Mouse (Mus musculus): ENCODE data around the gene Mydgf.

Mydgf gene

GRCm38 (mm10) chr17:56183658-56184103 lies at the start of gene Mydgf:
Gene Mydgf, minus strand, starts transcription at chr17:56183920.
- CTCF ChIA-PET: no interaction called here

- CTCF ChIA-PET: no interaction called here
These were observed 49.7 kb upstream of the Mydgf start for GRCm38 (mm10) chr17:56233389-56233788.

GRCm38 (mm10) chr17:56229943-56230342 lies 46.2 kb upstream of the Mydgf start:
- CTCF ChIA-PET: no interaction called here

GRCm38 (mm10) chr17:56226566-56226965 lies 42.8 kb upstream of the Mydgf start:
- CTCF ChIA-PET: no interaction called here

- CTCF ChIA-PET: no interaction called here
These were observed 41.2 kb upstream of the Mydgf start for GRCm38 (mm10) chr17:56224916-56225315.

- CTCF ChIA-PET: interaction anchor here (0.5 kb wide), 1 partner anchor 107 kb away, joined by 11 read pairs; no protein-coding TSS in a partner anchor
These were observed 36.1 kb upstream of the Mydgf start for GRCm38 (mm10) chr17:56219805-56220204.

GRCm38 (mm10) chr17:56219251-56219650 lies 35.5 kb upstream of the Mydgf start:
- CTCF ChIA-PET: interaction anchor here (0.6 kb wide), 1 partner anchor 108 kb away, joined by 3 read pairs; no protein-coding TSS in a partner anchor

GRCm38 (mm10) chr17:56218377-56219191 lies 34.9 kb upstream of the Mydgf start, which contains the start of gene Dpp9:
Gene Dpp9, minus strand, starts transcription at chr17:56218905.
- CTCF ChIA-PET: interaction anchor here (0.6 kb wide), 2 partner anchors 18 to 107 kb away, joined by 3 read pairs; no protein-coding TSS in a partner anchor

- CTCF ChIA-PET: no interaction called here
These were observed 34.0 kb upstream of the Mydgf start for GRCm38 (mm10) chr17:56217670-56218069.

GRCm38 (mm10) chr17:56214229-56214628 lies 30.5 kb upstream of the Mydgf start:
- CTCF ChIA-PET: interaction anchor here (0.6 to 0.7 kb wide), 2 partner anchors 48 to 299 kb away, joined by 3 read pairs; no protein-coding TSS in a partner anchor

GRCm38 (mm10) chr17:56212676-56213075 lies 29.0 kb upstream of the Mydgf start:
- CTCF ChIA-PET: no interaction called here

- CTCF ChIA-PET: no interaction called here
These were observed 27.4 kb upstream of the Mydgf start for GRCm38 (mm10) chr17:56211090-56211489.

GRCm38 (mm10) chr17:56208821-56209220 lies 25.1 kb upstream of the Mydgf start:
- CTCF ChIA-PET: no interaction called here

GRCm38 (mm10) chr17:56207963-56208530 lies 24.3 kb upstream of the Mydgf start:
- CTCF ChIA-PET: no interaction called here

- CTCF ChIA-PET: no interaction called here
These were observed 23.4 kb upstream of the Mydgf start for GRCm38 (mm10) chr17:56206986-56207674.

- CTCF ChIA-PET: no interaction called here
These were observed 22.7 kb upstream of the Mydgf start for GRCm38 (mm10) chr17:56206276-56206884.

- CTCF ChIA-PET: no interaction called here
These were observed 20.0 kb upstream of the Mydgf start for GRCm38 (mm10) chr17:56203729-56204128.

- CTCF ChIA-PET: no interaction called here
These were observed 18.8 kb upstream of the Mydgf start for GRCm38 (mm10) chr17:56202476-56202875.

- CTCF ChIA-PET: interaction anchor here (0.6 to 0.7 kb wide), 3 partner anchors 73 to 261 kb away, joined by 3 to 7 read pairs (median 3); no protein-coding TSS in a partner anchor
These were observed 17.9 kb upstream of the Mydgf start for GRCm38 (mm10) chr17:56201642-56202041.

GRCm38 (mm10) chr17:56200586-56200985 lies 16.9 kb upstream of the Mydgf start:
- CTCF ChIA-PET: interaction anchor here (0.5 kb wide), 1 partner anchor 18 kb away, joined by 3 read pairs; no protein-coding TSS in a partner anchor

GRCm38 (mm10) chr17:56196860-56197259 lies 13.1 kb upstream of the Mydgf start:
- CTCF ChIA-PET: no interaction called here

- CTCF ChIA-PET: no interaction called here
These were observed 11.0 kb upstream of the Mydgf start for GRCm38 (mm10) chr17:56194765-56195164.
